Mouse (Mus musculus) erythroblast, embryonic 14.5 days (primary cell): ENCODE measurements around the gene Samd11.

Source experiments
- GATA1 ChIP-seq: IDR thresholded peaks from 2 replicates; pipeline ENCODE4 v1.6.1; 2012; ENCODE audit warnings: low read length, inconsistent platforms, mixed read lengths
- TAL1 ChIP-seq: IDR thresholded peaks from 3 replicates; pipeline ENCODE4 v1.6.1; 2012; ENCODE audit warnings: low read length, inconsistent platforms, mixed read lengths

DNA sequence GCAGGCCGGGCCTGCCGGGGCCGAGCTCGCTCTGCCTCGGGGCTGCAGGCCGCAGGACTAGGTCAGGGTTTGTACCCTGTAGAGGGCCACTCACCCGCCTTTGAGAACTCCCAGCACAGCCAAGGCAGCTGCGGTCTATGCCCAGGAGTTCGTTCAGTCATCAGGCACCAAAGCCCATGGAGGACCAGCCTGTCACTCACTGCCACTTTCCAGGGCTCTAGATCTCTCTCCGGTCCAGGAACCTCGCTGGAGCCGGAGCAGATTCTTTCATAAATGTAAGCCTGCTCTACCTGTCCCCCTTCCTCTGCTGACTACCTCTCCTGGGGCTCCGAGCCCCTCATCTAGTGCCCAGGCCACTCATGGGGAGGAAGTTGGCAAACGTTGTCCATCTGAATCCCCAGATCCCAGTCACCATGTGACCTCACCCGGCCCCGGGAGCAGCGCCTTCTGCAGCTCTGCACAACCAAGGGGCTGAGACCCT is 21.4 kb downstream of the Samd11 start:
- TF ChIP-seq GATA1 (no peak), TAL1 (no peak)
